Mouse (Mus musculus): Measurements from ENCODE around the gene Pemt.

DNA sequence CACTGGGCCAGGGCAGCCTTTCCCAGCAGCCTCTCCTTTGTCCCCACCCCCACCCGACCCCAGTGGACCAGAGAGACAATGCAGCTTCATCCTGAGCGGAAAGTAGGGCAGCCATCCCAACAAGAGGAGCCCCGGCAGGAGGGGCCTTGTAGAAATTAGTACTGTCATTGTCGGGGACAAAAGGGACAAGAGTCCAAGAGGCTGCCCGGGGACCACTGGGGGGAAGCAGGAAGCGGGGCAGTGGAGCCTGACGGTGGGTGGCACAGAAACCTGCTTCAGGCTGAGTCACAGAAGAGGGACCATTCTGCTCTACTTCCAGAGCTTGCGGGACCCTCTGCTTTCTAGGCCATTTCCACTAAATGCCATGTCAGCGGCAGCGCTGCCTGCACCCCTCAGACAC is 71.0 kb downstream of the Pemt start:
- no peak for TF ChIP-seq CTCF (IDR thresholded peaks at IDR 0.05; ENCODE audit: control insufficient read depth, insufficient read depth, insufficient replicate concordance, low read depth, low read length)
- no peak for TF ChIP-seq POLR2A (IDR thresholded peaks at IDR 0.05; ENCODE audit: control insufficient read depth, low read depth, low read length)

Data from testis, adult 2 months (tissue).